Mouse (Mus musculus) gastrocnemius, adult 18-20 months (tissue): ENCODE measurements at regions not wholly inside any gene's neighbourhood (a gene's known extent, or its start where the extent isn't known, plus 50 kb on each side); places are given as distances from the start of the nearest gene placed in this dataset.

Source experiments
- DNase-seq: peaks from one replicate; pipeline ENCODE4 v3.0.0; 2021; ENCODE audit warnings: low spot score

GRCm38 (mm10) chr17:79414006-79414405, 59.1 kb upstream of the Cdc42ep3 start:
- no peak for DNase-seq

GRCm38 (mm10) chr17:79417953-79418352, 63.1 kb upstream of the Cdc42ep3 start:
- no peak for DNase-seq

GRCm38 (mm10) chr17:79421618-79422017, 66.7 kb upstream of the Cdc42ep3 start:
- DNase-seq, result no peak

- no peak for DNase-seq
Measured at GRCm38 (mm10) chr17:79439182-79439581, 84.3 kb upstream of the Cdc42ep3 start.

- DNase-seq, result no peak
Measured at GRCm38 (mm10) chr17:79442507-79443115, 87.7 kb upstream of the Cdc42ep3 start.

GRCm38 (mm10) chr17:79447170-79447569, 92.3 kb upstream of the Cdc42ep3 start:
- DNase-seq, result no peak

- no peak for DNase-seq
Measured at GRCm38 (mm10) chr17:79451141-79451860, 96.4 kb upstream of the Cdc42ep3 start.

GRCm38 (mm10) chr17:79453825-79454224, 98.9 kb upstream of the Cdc42ep3 start:
- no peak for DNase-seq

- peak; percentile 3 for DNase-seq
Measured at GRCm38 (mm10) chr17:79454526-79454925, 99.6 kb upstream of the Cdc42ep3 start.

- DNase-seq, result no peak
Measured at GRCm38 (mm10) chr17:79455229-79455628, 100.3 kb upstream of the Cdc42ep3 start.

- no peak for DNase-seq
Measured at GRCm38 (mm10) chr17:79457636-79458035, 102.7 kb upstream of the Cdc42ep3 start.

- no peak for DNase-seq
Measured at GRCm38 (mm10) chr17:79461681-79462091, 106.8 kb upstream of the Cdc42ep3 start.

GRCm38 (mm10) chr17:79463074-79463694, 108.3 kb upstream of the Cdc42ep3 start:
- DNase-seq, result no peak

GRCm38 (mm10) chr17:79465666-79466065, 110.8 kb upstream of the Cdc42ep3 start:
- DNase-seq, result no peak

GRCm38 (mm10) chr17:79471639-79472038, 116.7 kb upstream of the Cdc42ep3 start:
- no peak for DNase-seq

- DNase-seq, result peak; percentile 10
Measured at GRCm38 (mm10) chr17:79472106-79472995, 117.5 kb upstream of the Cdc42ep3 start.

- DNase-seq, result no peak
Measured at GRCm38 (mm10) chr17:79476671-79477070, 121.8 kb upstream of the Cdc42ep3 start.

- DNase-seq, result no peak
Measured at GRCm38 (mm10) chr17:79481112-79481738, 126.3 kb upstream of the Cdc42ep3 start.

- no peak for DNase-seq
Measured at GRCm38 (mm10) chr17:79481936-79482335, 127.0 kb upstream of the Cdc42ep3 start.

- no peak for DNase-seq
Measured at GRCm38 (mm10) chr17:79485239-79485638, 126.4 kb upstream of the Rmdn2 start.

GRCm38 (mm10) chr17:79489306-79489705, 122.4 kb upstream of the Rmdn2 start:
- no peak for DNase-seq
